Mouse (Mus musculus): ENCODE results near the gene Grip1.

Gene Grip1

DNA sequence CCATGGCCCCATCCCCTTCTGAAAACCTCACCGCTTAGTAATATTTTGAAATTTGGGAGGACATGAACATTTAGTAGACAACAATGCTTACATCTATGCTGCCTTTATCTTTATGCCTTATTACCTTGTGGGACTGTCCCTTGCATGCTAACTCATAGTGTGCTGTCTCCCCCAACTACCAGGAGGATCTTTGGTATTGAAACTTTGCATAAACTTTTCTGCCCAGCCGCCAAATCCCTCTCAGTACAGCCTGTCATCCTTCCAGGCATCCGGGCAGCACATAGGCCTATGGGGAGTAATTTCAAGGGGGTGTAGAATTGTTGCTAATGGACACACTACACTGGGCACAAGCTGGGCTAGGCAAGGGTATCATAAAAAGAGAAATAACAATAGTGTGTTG is 162.4 kb downstream of the Grip1 start:
- POLR2A ChIA-PET: no interaction called here
- CTCF ChIA-PET: interaction anchor here in 1 of 4 experiments (1.1 to 1.5 kb wide), 2 partner anchors 30 to 276 kb away, joined by 3 to 5 read pairs; no protein-coding TSS in a partner anchor

- ChIA-PET CTCF (interaction anchor here in 1 of 4 experiments (0.5 kb wide), 1 partner anchor 318 kb away, joined by 15 read pairs; no protein-coding TSS in a partner anchor), POLR2A (no interaction called here)
These were observed 175.0 kb downstream of the Grip1 start for GRCm38 (mm10) chr10:119628656-119629055.

DNA sequence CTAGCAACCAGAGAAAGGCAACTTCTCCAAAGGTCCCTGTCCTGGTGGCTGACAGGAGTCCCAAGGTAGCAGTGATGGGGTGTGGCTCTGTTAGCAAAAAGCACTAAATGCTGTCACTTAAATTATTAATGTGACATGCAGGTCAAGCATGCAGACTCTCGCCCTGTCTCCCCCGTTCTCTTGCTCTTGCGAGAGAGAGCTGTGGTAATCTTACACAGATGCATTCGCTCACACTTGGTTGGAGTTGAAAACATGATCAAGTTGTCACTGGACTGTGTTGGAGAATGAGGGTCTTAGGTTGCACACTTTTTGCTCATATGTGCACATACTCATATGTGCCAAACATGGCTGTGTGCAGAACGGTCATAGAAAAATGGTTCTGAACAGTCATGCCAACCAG is 176.8 kb downstream of the Grip1 start:
- POLR2A ChIA-PET: no interaction called here
- CTCF ChIA-PET: interaction anchor here in 1 of 4 experiments (0.8 kb wide), 1 partner anchor 16 kb away, joined by 3 read pairs; no protein-coding TSS in a partner anchor

- ChIA-PET CTCF (interaction anchor here in 2 of 4 experiments (0.9 to 1.4 kb wide), 2 partner anchors 14 kb away, joined by 3 to 6 read pairs; no protein-coding TSS in a partner anchor), POLR2A (interaction anchor here in 2 of 4 experiments (0.6 kb wide), 3 partner anchors 509 to 923 kb away, joined by 3 to 4 read pairs (median 3); no protein-coding TSS in a partner anchor)
These were observed 178.3 kb downstream of the Grip1 start for GRCm38 (mm10) chr10:119631966-119632365.

GRCm38 (mm10) chr10:119634544-119634943 is 180.9 kb downstream of the Grip1 start:
- CTCF ChIA-PET: no interaction called here
- POLR2A ChIA-PET: no interaction called here

DNA sequence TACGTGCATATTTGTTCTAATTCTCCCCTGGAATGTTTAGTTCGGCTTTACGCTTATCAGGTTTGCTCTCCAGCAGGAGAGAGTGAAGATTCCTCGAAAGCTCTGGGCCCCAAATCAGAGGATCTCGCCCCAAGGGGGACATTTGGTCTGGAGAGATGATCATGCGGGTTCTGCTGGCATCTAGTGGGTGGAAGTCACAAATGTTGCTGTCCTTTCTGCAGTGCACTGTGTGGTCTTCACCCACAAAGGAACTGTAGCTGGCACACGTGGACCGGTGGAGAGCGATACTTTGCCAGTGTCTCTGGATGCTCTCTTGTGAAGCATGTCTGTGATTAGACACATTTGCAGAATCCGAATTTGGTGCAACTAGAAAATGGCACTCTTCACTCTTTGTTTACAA is 186.9 kb downstream of the Grip1 start:
- ChIA-PET POLR2A (no interaction called here), CTCF (interaction anchor here in 1 of 4 experiments (0.5 kb wide), 1 partner anchor 1861 kb away, joined by 5 read pairs; no protein-coding TSS in a partner anchor)

- ChIA-PET POLR2A (no interaction called here), CTCF (interaction anchor here in 1 of 4 experiments (0.5 kb wide), 1 partner anchor 1860 kb away, joined by 5 read pairs; no protein-coding TSS in a partner anchor)
These were observed 187.4 kb downstream of the Grip1 start for GRCm38 (mm10) chr10:119641011-119641410.

DNA sequence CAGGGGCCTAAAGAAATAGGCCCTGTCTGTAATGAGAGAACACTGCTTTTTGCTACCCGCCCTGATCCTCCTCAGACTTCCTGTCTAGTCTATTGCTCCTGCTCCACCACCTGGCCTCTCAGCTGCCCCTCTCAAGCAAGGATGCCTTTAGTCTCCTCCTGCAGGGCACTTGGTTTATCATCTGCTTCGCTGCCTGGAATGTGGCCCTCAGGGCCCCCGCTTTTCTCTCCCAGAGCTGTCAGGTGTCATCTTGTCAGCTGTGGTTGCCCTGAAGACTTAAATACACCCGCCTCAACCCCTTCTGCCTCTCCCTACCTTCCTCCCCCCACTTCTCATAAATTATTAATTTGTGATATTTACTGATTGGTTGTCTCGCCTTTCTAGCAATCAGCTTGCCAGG is 190.7 kb downstream of the Grip1 start:
- POLR2A ChIA-PET: interaction anchor here in 1 of 4 experiments (0.6 kb wide), 1 partner anchor 459 kb away, joined by 3 read pairs; no protein-coding TSS in a partner anchor
- CTCF ChIA-PET: no interaction called here

DNA sequence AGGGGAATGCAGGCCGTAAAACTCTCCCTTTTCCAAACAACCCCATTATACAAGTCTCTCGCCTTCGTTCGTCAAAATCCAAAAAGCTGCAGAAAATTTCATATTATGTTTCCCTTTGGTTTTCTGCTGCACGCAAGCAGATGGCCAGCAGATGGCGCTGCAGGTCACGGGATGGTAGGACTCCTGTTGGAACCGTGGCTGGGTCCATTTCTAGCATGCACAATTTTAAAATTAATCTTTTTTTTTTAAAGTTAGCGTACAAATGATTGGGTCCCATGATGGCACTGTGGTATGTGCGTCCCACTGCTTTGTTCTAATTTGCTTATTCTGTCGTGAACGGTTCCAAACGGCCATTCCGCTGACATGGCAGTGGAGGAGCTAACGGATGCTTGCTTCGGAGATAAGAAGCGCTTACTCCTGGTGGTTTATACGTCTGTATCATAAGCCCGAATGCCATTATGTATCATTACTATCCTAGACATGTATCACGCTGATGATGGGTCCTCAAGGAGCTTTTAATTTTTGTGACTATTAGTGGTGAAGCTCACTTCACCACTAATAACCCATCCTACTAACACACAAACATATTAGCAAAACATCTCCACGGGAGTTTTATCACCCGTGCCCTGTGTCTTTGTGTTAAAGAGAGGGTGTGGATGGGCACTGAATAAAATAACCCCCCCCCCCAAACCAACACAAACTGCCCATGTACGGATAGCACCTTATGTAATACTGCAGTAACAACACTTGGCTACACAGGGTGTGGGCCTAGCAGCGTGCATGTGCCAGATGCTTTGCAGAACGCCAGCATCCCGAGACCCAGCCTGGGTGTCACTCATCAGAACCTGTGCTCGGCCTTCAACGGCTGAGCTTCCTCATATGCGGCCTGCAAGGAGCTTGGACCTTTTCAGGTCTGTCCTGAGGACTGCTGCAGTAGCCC is 193.1 kb downstream of the Grip1 start:
- CTCF ChIA-PET: interaction anchor here (0.5 to 3.3 kb wide), 44 partner anchors 14 to 1610 kb away, joined by 3 to 25 read pairs (median 4); partner anchors contain the start of genes Irak3 (in 1 of the 4) and Tmbim4 (in 1 of the 4)

GRCm38 (mm10) chr10:119660677-119661353 is 207.2 kb downstream of the Grip1 start:
- CTCF ChIA-PET: interaction anchor here in 2 of 4 experiments (0.6 to 0.7 kb wide), 2 partner anchors 32 to 272 kb away, joined by 3 to 8 read pairs; no protein-coding TSS in a partner anchor
- POLR2A ChIA-PET: interaction anchor here in 1 of 4 experiments (0.7 kb wide), 1 partner anchor 63 kb away, joined by 5 read pairs; no protein-coding TSS in a partner anchor

More for the DNA sequence above, 193.1 kb downstream of the Grip1 start:
- POLR2A ChIA-PET: interaction anchor here in 2 of 4 experiments (0.6 to 1.2 kb wide), 3 partner anchors 93 to 1750 kb away, joined by 3 to 7 read pairs (median 3); no protein-coding TSS in a partner anchor

DNA sequence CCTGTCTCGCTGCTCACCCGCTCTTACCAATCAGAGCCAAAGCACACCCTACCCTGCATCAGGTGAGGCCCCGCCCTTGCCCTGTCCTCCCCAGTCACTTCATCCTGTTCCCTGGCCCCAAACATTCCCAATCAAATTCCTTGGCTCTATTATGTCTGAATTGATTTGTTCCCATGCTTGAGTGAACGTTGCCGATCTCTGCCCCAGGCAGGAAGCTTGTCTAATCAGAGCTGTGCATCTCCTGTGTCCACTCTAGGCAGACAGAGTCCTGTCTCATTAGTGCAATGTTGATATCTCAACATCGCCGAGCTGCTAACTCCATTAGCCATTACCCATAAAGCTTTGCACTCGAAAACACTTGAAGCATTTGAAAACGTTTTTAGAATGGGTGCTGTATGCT is 210.0 kb downstream of the Grip1 start:
- CTCF ChIA-PET: no interaction called here
- POLR2A ChIA-PET: interaction anchor here in 1 of 4 experiments (0.6 kb wide), 1 partner anchor 31 kb away, joined by 3 read pairs; no protein-coding TSS in a partner anchor

DNA sequence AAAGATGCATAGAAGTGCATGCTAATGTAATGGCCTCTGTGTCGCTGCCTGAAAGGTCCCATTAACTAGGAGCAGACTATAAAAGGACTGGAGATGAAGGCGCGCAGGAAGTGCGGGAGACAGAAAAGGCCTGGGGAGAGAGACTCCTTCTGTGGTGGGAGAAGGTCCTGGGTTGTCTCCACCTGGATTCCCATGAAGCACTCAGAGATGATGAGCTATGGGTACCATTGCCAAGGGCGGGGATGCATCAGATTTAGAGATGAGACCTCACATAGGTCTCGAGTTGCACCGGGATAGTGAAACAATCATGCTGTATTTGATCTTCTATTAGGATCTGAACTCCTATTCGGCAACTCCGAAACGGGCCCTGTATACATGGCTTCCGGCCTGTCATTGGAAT is 212.8 kb downstream of the Grip1 start:
- ChIA-PET CTCF (interaction anchor here in 2 of 4 experiments (0.6 to 1.6 kb wide), 3 partner anchors 326 to 535 kb away, joined by 3 to 8 read pairs (median 3); partner anchors contain the start of gene Irak3 (in 1 of the 2)), POLR2A (interaction anchor here in 1 of 4 experiments (1.3 kb wide), 1 partner anchor 17 kb away, joined by 3 read pairs; no protein-coding TSS in a partner anchor)

- POLR2A ChIA-PET: interaction anchor here in 2 of 4 experiments (0.5 to 0.8 kb wide), 3 partner anchors 9 to 66 kb away, joined by 3 to 7 read pairs (median 3); no protein-coding TSS in a partner anchor
- CTCF ChIA-PET: interaction anchor here in 2 of 4 experiments (0.8 kb wide), 2 partner anchors 23 to 35 kb away, joined by 3 to 5 read pairs; no protein-coding TSS in a partner anchor
These were observed 216.8 kb downstream of the Grip1 start for GRCm38 (mm10) chr10:119670456-119670855.

DNA sequence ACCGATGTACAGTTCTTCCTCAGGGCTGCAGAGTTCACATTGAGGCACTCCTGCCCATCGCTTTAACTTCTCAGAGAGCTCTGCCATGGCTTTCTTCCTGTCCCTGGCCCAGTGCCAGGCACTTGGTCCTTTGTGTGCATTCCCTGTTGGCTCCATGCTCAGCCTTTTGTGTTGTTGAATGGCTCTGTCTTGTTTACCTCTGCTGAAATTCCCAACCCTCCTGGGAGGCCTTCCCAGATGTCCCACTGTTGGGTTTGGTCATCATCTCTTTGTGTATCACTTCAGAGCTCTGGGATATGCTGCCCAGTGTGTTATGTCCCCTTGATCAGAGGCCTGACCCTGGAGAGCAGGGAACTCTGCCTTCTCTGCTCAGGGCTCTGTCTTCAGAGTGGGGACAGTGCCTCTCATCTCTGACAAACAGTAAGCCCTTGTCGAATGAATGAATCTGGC is 230.8 kb downstream of the Grip1 start:
- POLR2A ChIA-PET: no interaction called here

GRCm38 (mm10) chr10:119691358-119692083 is 237.9 kb downstream of the Grip1 start:
- POLR2A ChIA-PET: interaction anchor here in 2 of 4 experiments (0.5 to 0.6 kb wide), 2 partner anchors 19 to 25 kb away, joined by 3 to 6 read pairs; no protein-coding TSS in a partner anchor
- CTCF ChIA-PET: interaction anchor here in 2 of 4 experiments (0.6 to 0.7 kb wide), 2 partner anchors 176 to 223 kb away, joined by 3 to 4 read pairs; no protein-coding TSS in a partner anchor

More for the DNA sequence above, 230.8 kb downstream of the Grip1 start:
- CTCF ChIA-PET: no interaction called here

DNA sequence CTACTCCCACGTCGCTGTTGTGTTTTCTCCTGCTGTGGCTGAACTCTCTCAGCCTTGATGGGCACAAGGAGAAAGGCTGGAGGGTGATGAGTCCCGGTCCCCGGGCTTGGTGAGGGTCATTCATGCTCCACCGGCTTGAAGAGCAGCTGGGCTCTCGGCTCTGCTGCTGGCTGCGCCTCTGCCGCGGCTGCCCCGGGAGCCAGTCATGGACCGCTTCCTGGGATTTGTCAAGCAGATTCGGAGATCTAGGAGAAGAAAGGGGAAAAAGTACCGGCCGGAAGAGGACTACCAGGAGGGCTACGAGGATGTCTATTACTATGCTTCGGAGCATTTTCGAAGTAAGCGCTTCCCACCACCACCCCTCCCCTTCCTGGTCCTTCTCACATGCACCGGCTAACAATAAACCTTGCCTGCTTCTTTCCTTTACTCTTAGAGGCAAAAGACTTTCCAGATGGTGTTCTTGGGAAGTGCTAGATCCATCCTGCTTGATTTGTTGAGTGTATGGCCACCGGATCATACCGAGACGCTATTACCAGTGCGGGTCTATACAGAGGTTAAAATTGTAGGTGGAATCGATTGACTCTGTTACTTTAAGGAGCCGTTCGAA is 238.8 kb downstream of the Grip1 start:
- CTCF ChIA-PET: interaction anchor here in 2 of 4 experiments (0.6 to 0.7 kb wide), 2 partner anchors 177 to 223 kb away, joined by 3 to 4 read pairs; no protein-coding TSS in a partner anchor
- POLR2A ChIA-PET: interaction anchor here in 1 of 4 experiments (0.7 kb wide), 1 partner anchor 258 kb away, joined by 4 read pairs; no protein-coding TSS in a partner anchor

DNA sequence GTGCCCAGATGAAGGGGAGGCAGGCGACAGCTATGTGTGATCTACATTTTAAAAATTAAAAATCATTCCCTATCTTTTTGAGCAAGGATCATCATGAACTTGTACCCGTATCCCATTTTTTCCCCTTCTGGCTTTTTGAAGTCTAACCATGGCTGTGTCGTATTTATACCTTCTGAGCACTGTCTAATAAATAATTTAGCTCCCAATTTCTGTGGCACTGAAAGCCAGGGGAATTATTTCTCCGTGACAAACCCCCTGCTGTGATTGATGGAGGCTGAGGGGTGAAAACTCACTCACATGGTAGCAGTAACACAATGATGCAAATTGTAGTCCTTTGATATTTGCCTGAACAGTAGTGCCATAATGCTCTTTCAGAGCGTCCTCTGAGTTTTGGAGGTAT is 239.8 kb downstream of the Grip1 start:
- CTCF ChIA-PET: interaction anchor here in 1 of 4 experiments (0.6 kb wide), 1 partner anchor 32 kb away, joined by 8 read pairs; no protein-coding TSS in a partner anchor
- POLR2A ChIA-PET: no interaction called here
